Mouse (Mus musculus) E14TG2a.4 (cell line): ENCODE data around the gene Grcc10.

Experiments
- CTCF ChIP-seq: conservative IDR thresholded peaks from 2 replicates; pipeline ENCODE4 v1.5.1; 2014; ENCODE audit warnings: low read length
- NANOG ChIP-seq: IDR thresholded peaks from 2 replicates; pipeline ENCODE4 v1.6.1; 2014; ENCODE audit warnings: borderline replicate concordance, low read length, mixed read lengths
- POU5F1 ChIP-seq: IDR thresholded peaks from 2 replicates; pipeline ENCODE4 v1.6.1; 2014; ENCODE audit warnings: low read length, borderline replicate concordance

GRCm38 (mm10) chr6:124779222-124779983 is 38.2 kb upstream of the Grcc10 start, which contains the start of gene Lrrc23:
- TF ChIP-seq CTCF (no peak), POU5F1 (no peak), NANOG (peak; percentile 4; the same call in 1 of the 2 replicates)
